Mouse (Mus musculus): ENCODE results near the gene Olfr509. TPM values are rescaled to one million over a fixed set of nuclear protein-coding genes. Genes with fewer than 3 reads are reported as not detected.

The Olfr509 gene
- not detected in 2 replicates for polyA plus RNA-seq (2012; rRNA removed; ENCODE audit: low replicate concordance)

DNA sequence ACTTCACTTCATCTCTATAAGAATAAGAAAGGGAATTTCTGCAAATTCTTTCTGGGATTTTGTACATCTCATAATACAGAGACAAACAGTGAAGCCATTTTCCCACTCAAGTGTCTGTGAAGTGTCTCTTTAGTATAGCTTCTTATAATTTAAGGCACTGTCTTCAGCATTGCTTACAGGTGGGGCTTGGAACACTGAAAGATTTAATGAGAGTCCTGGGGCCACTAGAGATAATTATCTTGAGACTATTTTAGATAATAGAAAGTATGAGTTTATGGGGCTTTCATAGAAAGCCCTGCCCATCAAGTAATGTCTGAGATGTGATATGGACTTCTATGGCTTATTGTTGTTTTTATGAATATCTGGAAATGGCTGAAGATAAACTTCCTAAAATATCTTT is at the start of gene Olfr509:
Olfr509 (minus strand) TSS at position 101 of the 400 bp plus-strand sequence.

DNA sequence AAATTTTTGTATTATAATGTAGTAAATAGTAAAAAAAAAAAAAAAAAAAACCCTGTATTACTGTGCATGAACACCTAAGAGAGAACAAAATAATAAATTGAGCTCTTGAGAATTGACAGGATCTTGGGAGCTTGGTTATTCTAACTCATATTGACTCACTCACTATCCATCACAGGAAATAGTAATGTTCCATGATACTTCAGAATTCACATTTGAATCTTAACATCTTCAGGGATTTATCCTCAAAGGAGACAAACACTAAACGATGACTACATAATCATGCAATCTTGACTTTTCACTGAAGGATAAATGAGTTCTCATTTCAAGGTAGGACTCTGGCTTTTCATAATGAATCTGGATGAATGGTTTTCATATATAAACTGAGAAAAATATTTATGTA is 14.4 kb upstream of the Olfr509 start, which contains the start of gene Olfr510:
Olfr510 (plus strand) TSS at position 301 of the 400 bp plus-strand sequence.

DNA sequence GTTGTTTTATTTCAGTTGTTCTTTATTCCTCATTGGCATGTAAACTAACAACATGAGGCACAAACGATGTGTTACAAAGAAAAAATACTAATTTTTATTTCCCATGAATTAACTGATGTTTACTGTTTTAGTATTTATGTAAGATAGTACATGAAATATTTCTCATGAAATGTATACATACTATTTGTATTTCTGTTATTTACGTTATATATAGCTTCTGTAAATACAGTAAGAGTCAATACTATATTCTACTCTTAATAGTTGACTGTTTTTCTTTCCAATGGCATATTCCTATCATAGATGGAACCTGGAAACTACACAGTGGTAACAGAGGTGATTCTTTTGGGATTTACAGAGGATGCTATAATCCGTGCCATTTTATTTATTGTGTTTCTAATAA is 22.0 kb downstream of the Olfr509 start, which contains the start of gene Olfr508:
Olfr508 (plus strand) TSS at position 301 of the 400 bp plus-strand sequence.

DNA sequence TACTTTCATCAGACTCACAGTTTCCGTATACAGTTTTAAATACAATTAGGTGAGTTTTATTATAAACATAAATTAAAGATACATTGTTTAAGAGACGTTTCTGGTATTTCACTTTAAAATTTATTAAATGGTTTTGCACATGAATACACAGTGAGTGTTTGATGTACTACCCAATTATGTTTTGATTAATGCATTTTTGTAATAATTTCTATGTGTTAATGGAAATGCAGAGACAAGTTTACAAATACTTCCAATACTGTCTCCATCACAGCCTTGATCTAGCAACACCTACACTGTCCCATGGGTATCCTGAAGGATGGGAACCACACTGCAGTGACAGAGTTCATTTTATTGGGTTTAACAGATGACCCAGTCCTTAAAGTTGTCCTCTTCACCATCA is 30.2 kb downstream of the Olfr509 start, which contains the start of gene Olfr507:
Olfr507 (plus strand) TSS at position 301 of the 400 bp plus-strand sequence.

GRCm38 (mm10) chr7:108610487-108610886 is 41.2 kb downstream of the Olfr509 start, which contains the start of gene Olfr506:
Olfr506 (plus strand) TSS chr7:108610787.

Other genes with a start within 250 kb of the Olfr509 start
- not detected in 2 replicates for gene Olfr497, start 231.5 kb downstream of the Olfr509 start, polyA plus RNA-seq (2012; rRNA removed; ENCODE audit: low replicate concordance)
- gene Olfr498, start 186.6 kb downstream of the Olfr509 start, polyA plus RNA-seq (2012; rRNA removed; ENCODE audit: low replicate concordance) = not detected in 2 replicates
- gene Olfr502, start 126.8 kb downstream of the Olfr509 start, polyA plus RNA-seq (2012; rRNA removed; ENCODE audit: low replicate concordance) = not detected in 2 replicates
- not detected in 2 replicates for gene Olfr503, start 107.4 kb downstream of the Olfr509 start, polyA plus RNA-seq (2012; rRNA removed; ENCODE audit: low replicate concordance)
- gene Olfr504, start 86.1 kb downstream of the Olfr509 start, polyA plus RNA-seq (2012; rRNA removed; ENCODE audit: low replicate concordance) = 0.31 TPM in 1 of 2 replicates, not detected in the other
- gene Olfr506, start 41.1 kb downstream of the Olfr509 start, polyA plus RNA-seq (2012; rRNA removed; ENCODE audit: low replicate concordance) = not detected in 2 replicates
- gene Olfr507, start 30.1 kb downstream of the Olfr509 start, polyA plus RNA-seq (2012; rRNA removed; ENCODE audit: low replicate concordance) = not detected in 2 replicates
- gene Olfr508, start 21.9 kb downstream of the Olfr509 start, polyA plus RNA-seq (2012; rRNA removed; ENCODE audit: low replicate concordance) = not detected in 2 replicates
- gene Olfr510, start 14.5 kb upstream of the Olfr509 start, polyA plus RNA-seq (2012; rRNA removed; ENCODE audit: low replicate concordance) = not detected in 2 replicates
- not detected in 2 replicates for gene Olfr512, start 61.4 kb upstream of the Olfr509 start, polyA plus RNA-seq (2012; rRNA removed; ENCODE audit: low replicate concordance)
- gene Olfr513, start 99.1 kb upstream of the Olfr509 start, polyA plus RNA-seq (2012; rRNA removed; ENCODE audit: low replicate concordance) = not detected in 2 replicates
- gene Olfr514, start 174.1 kb upstream of the Olfr509 start, polyA plus RNA-seq (2012; rRNA removed; ENCODE audit: low replicate concordance) = not detected in 2 replicates
- gene Olfr516, start 198.6 kb upstream of the Olfr509 start, polyA plus RNA-seq (2012; rRNA removed; ENCODE audit: low replicate concordance) = not detected in 2 replicates
- not detected in 2 replicates for gene Olfr517, start 220.5 kb upstream of the Olfr509 start, polyA plus RNA-seq (2012; rRNA removed; ENCODE audit: low replicate concordance)
- not detected in 2 replicates for gene Olfr518, start 233.1 kb upstream of the Olfr509 start, polyA plus RNA-seq (2012; rRNA removed; ENCODE audit: low replicate concordance)
- not detected in 2 replicates for gene Olfr519, start 242.5 kb upstream of the Olfr509 start, polyA plus RNA-seq (2012; rRNA removed; ENCODE audit: low replicate concordance)

All from subcutaneous adipose tissue, adult 2 months (tissue).